Comparison of ENCODE assay signal across 8 mouse cellular contexts in the genomic region with DNA sequence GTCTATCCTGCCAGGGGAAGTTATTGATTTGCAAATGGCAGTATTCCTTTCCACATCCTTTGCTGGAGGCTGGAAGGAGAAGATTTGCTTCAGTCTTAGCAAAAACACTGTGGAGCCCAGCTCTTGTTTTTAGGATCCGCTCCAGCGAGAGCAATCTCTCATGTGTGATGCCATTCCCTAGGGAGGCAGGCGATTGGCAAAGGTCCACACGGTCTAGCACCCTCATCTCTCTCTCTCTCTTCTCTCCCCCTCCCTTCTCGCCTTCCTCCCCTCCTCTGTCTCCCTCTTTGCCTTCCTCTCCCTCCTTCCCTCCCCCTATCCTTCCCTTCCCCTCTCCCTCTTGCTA. TPM values are rescaled to one million over a fixed set of nuclear protein-coding genes. Genes with fewer than 3 reads are reported as not detected.
DNase-seq lines count a peak whose midpoint lies in the region; ATAC-seq lines count a peak whose summit lies in the region.

No protein-coding gene starts in this region.

- H3K4me2 ChIP-seq in limb, embryonic 11.5 days (ENCODE audit: low read depth, severe bottlenecking): peak overlapping the region; percentile 48; the same call in 1 of the 2 replicates
- H3K4me2 ChIP-seq in embryonic facial prominence, embryonic 14.5 days (ENCODE audit: low read depth, low read length): peak overlapping the region; percentile 64
- peak overlapping the region; percentile 65 for H3K4me2 ChIP-seq in intestine, embryonic 16.5 days (ENCODE audit: low read depth, low read length)
- H3K4me2 ChIP-seq in midbrain, embryonic 14.5 days (ENCODE audit: low read length): peak overlapping the region; percentile 55

- no peaks in the 10 kb centered on the region for H3K36me3 ChIP-seq in limb, embryonic 11.5 days (ENCODE audit: control insufficient read depth, insufficient read depth, low read length)
- no peaks in the 10 kb centered on the region for H3K36me3 ChIP-seq in limb, embryonic 10.5 days
- H3K36me3 ChIP-seq in embryonic facial prominence, embryonic 14.5 days (ENCODE audit: control insufficient read depth, insufficient read depth, low read length): no peaks in the 10 kb centered on the region
- H3K36me3 ChIP-seq in intestine, embryonic 16.5 days (ENCODE audit: control insufficient read depth, insufficient read depth, low read length): no peaks in the 10 kb centered on the region
- no peaks in the 10 kb centered on the region for H3K36me3 ChIP-seq in midbrain, embryonic 14.5 days (ENCODE audit: control insufficient read depth, insufficient read depth, low read length)

- no peak for DNase-seq in limb, embryonic 11.5 days (ENCODE audit: low spot score)
- DNase-seq in limb, embryonic 10.5 days (ENCODE audit: low spot score): no peak
- no peak for DNase-seq in embryonic facial prominence, embryonic 14.5 days (ENCODE audit: low spot score)
- peak; percentile 54 for DNase-seq in midbrain, embryonic 14.5 days
- no peak for DNase-seq in cerebellum, postnatal 36 days
- DNase-seq in cerebellum, postnatal 25 days: no peak

- no peak overlapping the region for H3K27ac ChIP-seq in limb, embryonic 11.5 days (replicated peaks; ENCODE audit: low read depth, low read length)
- H3K27ac ChIP-seq in limb, embryonic 10.5 days: no peak overlapping the region
- no peak overlapping the region for H3K27ac ChIP-seq in embryonic facial prominence, embryonic 14.5 days (replicated peaks; ENCODE audit: low read depth, low read length)
- no peak overlapping the region for H3K27ac ChIP-seq in intestine, embryonic 16.5 days (ENCODE audit: low read length)
- no peak overlapping the region for H3K27ac ChIP-seq in midbrain, embryonic 14.5 days (replicated peaks; ENCODE audit: low read depth, low read length)

- no peak for ATAC-seq in limb, embryonic 11.5 days (ENCODE audit: insufficient number of reproducible peaks, low FRiP score, low TSS enrichment, low read depth)
- ATAC-seq in embryonic facial prominence, embryonic 14.5 days (ENCODE audit: low read depth): no peak
- no peak for ATAC-seq in intestine, embryonic 16.5 days
- no peak for ATAC-seq in midbrain, embryonic 14.5 days (ENCODE audit: low FRiP score, low TSS enrichment)
- no peak for ATAC-seq in erythroblast, adult 5-6 weeks (replicated peaks; ENCODE audit: low FRiP score, poor library complexity, severe bottlenecking)

- H3K27me3 ChIP-seq in limb, embryonic 11.5 days (ENCODE audit: control insufficient read depth, insufficient read depth, low read length): no peaks in the 10 kb centered on the region
- 0 out of 2 replicates have a peak, but pooled peaks cover 5% of the 10 kb centered on the region for H3K27me3 ChIP-seq in limb, embryonic 10.5 days (ENCODE audit: low read depth, poor library complexity, severe bottlenecking)
- H3K27me3 ChIP-seq in embryonic facial prominence, embryonic 14.5 days (replicated peaks; ENCODE audit: control insufficient read depth, insufficient read depth, low read length): no peaks in the 10 kb centered on the region
- H3K27me3 ChIP-seq in intestine, embryonic 16.5 days (replicated peaks; ENCODE audit: control insufficient read depth, insufficient read depth, low read length): no peaks in the 10 kb centered on the region
- no peaks in the 10 kb centered on the region for H3K27me3 ChIP-seq in midbrain, embryonic 14.5 days (ENCODE audit: control insufficient read depth, insufficient read depth, low read length)

- 29% methylated on average over 5 of the region's 5 CpGs for WGBS in limb, embryonic 11.5 days
- 17% methylated on average over 5 of the region's 5 CpGs for WGBS in limb, embryonic 10.5 days
- 41% methylated on average over 5 of the region's 5 CpGs for WGBS in embryonic facial prominence, embryonic 14.5 days
- WGBS in intestine, embryonic 16.5 days: 45% methylated on average over 5 of the region's 5 CpGs
- WGBS in midbrain, embryonic 14.5 days: 28% methylated on average over 5 of the region's 5 CpGs

- H3K4me3 ChIP-seq in limb, embryonic 11.5 days (ENCODE audit: low read depth, low read length): no peak overlapping the region
- H3K4me3 ChIP-seq in limb, embryonic 10.5 days: no peak overlapping the region; the same call in 1 of the 2 replicates
- peak overlapping the region; percentile 23; the same call in 1 of the 2 replicates for H3K4me3 ChIP-seq in embryonic facial prominence, embryonic 14.5 days (ENCODE audit: low read depth, low read length)
- peak overlapping the region; percentile 35 for H3K4me3 ChIP-seq in intestine, embryonic 16.5 days (ENCODE audit: low read length)
- H3K4me3 ChIP-seq in midbrain, embryonic 14.5 days (replicated peaks; ENCODE audit: low read depth, low read length): 0 out of 2 replicates have a peak overlapping the region, but pooled peaks have one; percentile 12

- H3K9ac ChIP-seq in limb, embryonic 11.5 days (ENCODE audit: low read length): no peak overlapping the region
- H3K9ac ChIP-seq in embryonic facial prominence, embryonic 14.5 days (ENCODE audit: low read depth, low read length): no peak overlapping the region
- H3K9ac ChIP-seq in intestine, embryonic 16.5 days (ENCODE audit: low read depth, low read length): 0 out of 2 replicates have a peak overlapping the region, but pooled peaks have one; percentile 59
- H3K9ac ChIP-seq in midbrain, embryonic 14.5 days (replicated peaks; ENCODE audit: low read length): peak overlapping the region; percentile 42; the same call in 1 of the 2 replicates

- H3K9me3 ChIP-seq in limb, embryonic 11.5 days (ENCODE audit: control insufficient read depth, low read length): no peaks in the 10 kb centered on the region
- H3K9me3 ChIP-seq in limb, embryonic 10.5 days (replicated peaks): no peaks in the 10 kb centered on the region
- H3K9me3 ChIP-seq in embryonic facial prominence, embryonic 14.5 days (ENCODE audit: control insufficient read depth, low read length): no peaks in the 10 kb centered on the region
- no peaks in the 10 kb centered on the region for H3K9me3 ChIP-seq in intestine, embryonic 16.5 days (ENCODE audit: control insufficient read depth, low read length)
- no peaks in the 10 kb centered on the region for H3K9me3 ChIP-seq in midbrain, embryonic 14.5 days (ENCODE audit: control insufficient read depth, low read length)

- H3K4me1 ChIP-seq in limb, embryonic 11.5 days (ENCODE audit: control insufficient read depth, insufficient read depth, low read length): peaks cover 14% of the 10 kb centered on the region
- H3K4me1 ChIP-seq in limb, embryonic 10.5 days: peaks cover 41% of the 10 kb centered on the region
- H3K4me1 ChIP-seq in embryonic facial prominence, embryonic 14.5 days (ENCODE audit: control insufficient read depth, insufficient read depth, low read length): peaks cover 22% of the 10 kb centered on the region
- H3K4me1 ChIP-seq in intestine, embryonic 16.5 days (ENCODE audit: control insufficient read depth, insufficient read depth, low read length): peaks cover 50% of the 10 kb centered on the region
- peaks cover 23% of the 10 kb centered on the region for H3K4me1 ChIP-seq in midbrain, embryonic 14.5 days (ENCODE audit: control insufficient read depth, insufficient read depth, low read length)

RNA-seq across cellular contexts. Expression of a gene that starts 29.0 kb away (rescaled TPM):
- polyA plus RNA-seq in limb, embryonic 11.5 days (2014; fragmentation: Nextera tagmentation; extraction: Ambion mirVana): 18.8 and 19.6 TPM in 2 replicates
- polyA plus RNA-seq in limb, embryonic 10.5 days (2016; fragmentation: Nextera tagmentation; extraction: Ambion mirVana): 11.0 and 11.7 TPM in 2 replicates
- 11.4 and 13.0 TPM in 2 replicates for polyA plus RNA-seq in embryonic facial prominence, embryonic 14.5 days (2014; fragmentation: Nextera tagmentation; extraction: Ambion mirVana)
- polyA plus RNA-seq in intestine, embryonic 16.5 days (2015; fragmentation: Nextera tagmentation; extraction: Ambion mirVana): 12.9 and 14.5 TPM in 2 replicates
- polyA plus RNA-seq in midbrain, embryonic 14.5 days (2014; fragmentation: Nextera tagmentation; extraction: Ambion mirVana): 22.6 and 23.9 TPM in 2 replicates
- total RNA-seq in erythroblast, adult 5-6 weeks (2015; ENCODE audit: low replicate concordance): 179 and 188 TPM in 2 replicates
- 105 and 131 TPM in 2 replicates for total RNA-seq in erythroblast, adult 5-6 weeks (2017; ENCODE audit: low replicate concordance)

Comparison
In these comparisons a context has a peak if more than half of its experiments do, and no peak if none do; other contexts are left out.
1. H3K4me3 ChIP-seq: peak in embryonic facial prominence, embryonic 14.5 days (single experiment), intestine, embryonic 16.5 days (single experiment) and midbrain, embryonic 14.5 days (single experiment); none in limb, embryonic 11.5 days (single experiment) and limb, embryonic 10.5 days (single experiment).
2. H3K9ac ChIP-seq: peak in intestine, embryonic 16.5 days (single experiment) and midbrain, embryonic 14.5 days (single experiment); none in limb, embryonic 11.5 days (single experiment) and embryonic facial prominence, embryonic 14.5 days (single experiment).
3. Peak in every context shown above with its lines, with median percentiles within 50 percentile points of each other: H3K4me2 ChIP-seq.